13 mouse cellular contexts compared by ENCODE assay signal in genomic region chrX:67924769-67925470, GRCm38 (mm10). TPM values are rescaled to one million over a fixed set of nuclear protein-coding genes. Genes with fewer than 3 reads are reported as not detected.
A peak's percentile ranks its signal among the peaks of the same experiment; 100 is the strongest.
DNase-seq lines count a peak whose midpoint lies in the region; ATAC-seq lines count a peak whose summit lies in the region.
"Had no signal": no experiment of that assay in that cellular context is flagged by ENCODE, and none has a peak within 500 bp of the region (broad histone marks: within the 10 kb centered on the region; RNA-seq: fewer than 3 reads in every experiment).

No protein-coding gene starts in this region.

- DNase-seq in embryonic facial prominence, embryonic 14.5 days (ENCODE audit: low spot score), result peak; percentile 1
- no peak for DNase-seq in embryonic facial prominence, embryonic 10.5 days (ENCODE audit: low spot score)
- DNase-seq in ovary, postnatal 36 days (ENCODE audit: low spot score), result peak; percentile 10
- DNase-seq in ovary, postnatal 14 days (ENCODE audit: low spot score), result no peak
- DNase-seq in fat pad, adult 2 months (ENCODE audit: extremely low read depth, low read depth, low spot score), result peak; percentile 8
- DNase-seq in kidney, postnatal 25 days, result peak; percentile 17 to 70
- no peak for DNase-seq in thymus, postnatal 25 days

- no peak overlapping the region for H3K4me2 ChIP-seq in embryonic facial prominence, embryonic 14.5 days (ENCODE audit: low read depth, low read length)
- no peak overlapping the region for H3K4me2 ChIP-seq in midbrain, embryonic 16.5 days (ENCODE audit: low read length)
- H3K4me2 ChIP-seq: forebrain, embryonic 12.5 days; midbrain, embryonic 13.5 days had no signal

- H3K4me3 ChIP-seq in embryonic facial prominence, embryonic 14.5 days (ENCODE audit: low read depth, low read length), result no peak overlapping the region
- no peak overlapping the region for H3K4me3 ChIP-seq in embryonic facial prominence, embryonic 10.5 days
- H3K4me3 ChIP-seq in midbrain, embryonic 16.5 days (ENCODE audit: low read depth, low read length), result no peak overlapping the region
- H3K4me3 ChIP-seq: forebrain, embryonic 12.5 days; heart, adult 2 months; midbrain, embryonic 13.5 days had no signal

- WGBS in embryonic facial prominence, embryonic 14.5 days, result 60% methylated on average over 1 of the region's 1 CpGs
- WGBS in embryonic facial prominence, embryonic 10.5 days, result 54% methylated on average over 1 of the region's 1 CpGs
- WGBS in midbrain, embryonic 16.5 days, result 79% methylated on average over 1 of the region's 1 CpGs

- no peaks in the 10 kb centered on the region for H3K36me3 ChIP-seq in embryonic facial prominence, embryonic 14.5 days (ENCODE audit: control insufficient read depth, insufficient read depth, low read length)
- H3K36me3 ChIP-seq in embryonic facial prominence, embryonic 10.5 days (replicated peaks), result no peaks in the 10 kb centered on the region
- no peaks in the 10 kb centered on the region for H3K36me3 ChIP-seq in midbrain, embryonic 16.5 days (ENCODE audit: control insufficient read depth, insufficient read depth, low read length)
- H3K36me3 ChIP-seq: forebrain, embryonic 12.5 days; midbrain, embryonic 13.5 days had no signal

- ATAC-seq in embryonic facial prominence, embryonic 14.5 days (ENCODE audit: low read depth), result no peak
- no peak for ATAC-seq in midbrain, embryonic 16.5 days
- ATAC-seq: midbrain, embryonic 13.5 days had no signal

- H3K9ac ChIP-seq in embryonic facial prominence, embryonic 14.5 days (ENCODE audit: low read depth, low read length), result no peak overlapping the region
- H3K9ac ChIP-seq in midbrain, embryonic 16.5 days (ENCODE audit: low read depth, low read length), result no peak overlapping the region
- H3K9ac ChIP-seq: forebrain, embryonic 12.5 days; midbrain, embryonic 13.5 days had no signal

- H3K4me1 ChIP-seq in embryonic facial prominence, embryonic 14.5 days (ENCODE audit: control insufficient read depth, insufficient read depth, low read length), result no peaks in the 10 kb centered on the region
- no peaks in the 10 kb centered on the region for H3K4me1 ChIP-seq in embryonic facial prominence, embryonic 10.5 days
- no peaks in the 10 kb centered on the region for H3K4me1 ChIP-seq in midbrain, embryonic 16.5 days (ENCODE audit: control insufficient read depth, insufficient read depth, low read length)
- H3K4me1 ChIP-seq: forebrain, embryonic 12.5 days; midbrain, embryonic 13.5 days had no signal

- no peak overlapping the region for H3K27ac ChIP-seq in embryonic facial prominence, embryonic 14.5 days (replicated peaks; ENCODE audit: low read depth, low read length)
- H3K27ac ChIP-seq in embryonic facial prominence, embryonic 10.5 days (replicated peaks), result no peak overlapping the region
- H3K27ac ChIP-seq in midbrain, embryonic 16.5 days (ENCODE audit: low read length), result no peak overlapping the region
- H3K27ac ChIP-seq: forebrain, embryonic 12.5 days; heart, adult 2 months; midbrain, embryonic 13.5 days had no signal

- H3K9me3 ChIP-seq in embryonic facial prominence, embryonic 14.5 days (ENCODE audit: control insufficient read depth, low read length), result no peaks in the 10 kb centered on the region
- H3K9me3 ChIP-seq in embryonic facial prominence, embryonic 10.5 days, result no peaks in the 10 kb centered on the region
- H3K9me3 ChIP-seq in midbrain, embryonic 16.5 days (replicated peaks; ENCODE audit: control insufficient read depth, low read length, poor library complexity, severe bottlenecking), result no peaks in the 10 kb centered on the region
- H3K9me3 ChIP-seq: forebrain, embryonic 12.5 days; midbrain, embryonic 13.5 days had no signal

- H3K27me3 ChIP-seq in embryonic facial prominence, embryonic 14.5 days (replicated peaks; ENCODE audit: control insufficient read depth, insufficient read depth, low read length), result no peaks in the 10 kb centered on the region
- H3K27me3 ChIP-seq in embryonic facial prominence, embryonic 10.5 days (replicated peaks; ENCODE audit: low read depth, poor library complexity, severe bottlenecking), result no peaks in the 10 kb centered on the region
- no peaks in the 10 kb centered on the region for H3K27me3 ChIP-seq in midbrain, embryonic 16.5 days (ENCODE audit: control insufficient read depth, insufficient read depth, low read depth, low read length)
- H3K27me3 ChIP-seq: forebrain, embryonic 12.5 days; midbrain, embryonic 13.5 days had no signal

RNA-seq across cellular contexts. Expression of gene 4933436I01Rik, which starts 3.7 kb away (rescaled TPM):
- not detected in 2 replicates for polyA plus RNA-seq in embryonic facial prominence, embryonic 14.5 days (2014; fragmentation: Nextera tagmentation; extraction: Ambion mirVana)
- polyA plus RNA-seq in embryonic facial prominence, embryonic 10.5 days (2016; fragmentation: Nextera tagmentation; extraction: Ambion mirVana), result not detected in 2 replicates
- not detected in 2 replicates for polyA plus RNA-seq in midbrain, embryonic 16.5 days (2015; fragmentation: Nextera tagmentation; extraction: Ambion mirVana)
- polyA plus RNA-seq: C2C12; forebrain, embryonic 12.5 days; heart, adult 2 months; limb, embryonic 14.5 days; midbrain, embryonic 13.5 days had no signal

Comparison
In these comparisons a context has a peak if more than half of its experiments do, and no peak if none do; other contexts are left out.
1. DNase-seq: peak in embryonic facial prominence, embryonic 14.5 days (single experiment), ovary, postnatal 36 days (single experiment), fat pad, adult 2 months (single experiment) and kidney, postnatal 25 days (2 of 2); none in embryonic facial prominence, embryonic 10.5 days (single experiment), ovary, postnatal 14 days (single experiment) and thymus, postnatal 25 days (single experiment).